Mouse (Mus musculus): ENCODE measurements around the gene 3110082I17Rik. TPM values are rescaled to one million over a fixed set of nuclear protein-coding genes. Genes with fewer than 3 reads are reported as not detected.

Gene 3110082I17Rik
- total and polyA plus RNA-seq, 2 experiments from 2014 or later, result 4.3 to 14.9 TPM

GRCm38 (mm10) chr5:139373889-139374444 lies 86.4 kb downstream of the 3110082I17Rik start:
- Histone ChIP-seq H3K27ac (ENCODE audit: low read depth, low read length) (no peak overlapping the region), H3K4me1 (ENCODE audit: insufficient read depth, low read length) (0 out of 2 replicates have a peak, but pooled peaks cover 4% of the 10 kb centered on the region), H3K4me3 (ENCODE audit: low read depth, low read length) (no peak overlapping the region), H3K27me3 (ENCODE audit: insufficient read depth, low read length) (no peaks in the 10 kb centered on the region), H3K36me3 (ENCODE audit: insufficient read depth, low read length) (no peaks in the 10 kb centered on the region), H3K9ac (replicated peaks; ENCODE audit: low read length, poor library complexity, severe bottlenecking) (no peak overlapping the region), H3K9me3 (ENCODE audit: low read length) (no peaks in the 10 kb centered on the region), H3K4me2 (ENCODE audit: low read depth, low read length, poor library complexity, severe bottlenecking) (no peak overlapping the region)
- ATAC-seq (ENCODE audit: low FRiP score), result no peak
- 87% methylated on average over 6 of the region's 6 CpGs for WGBS
- no peak for DNase-seq (ENCODE audit: low spot score)
- no peak for TF ChIP-seq CTCF (IDR thresholded peaks at IDR 0.05)

- no peaks in the 10 kb centered on the region for H3K9me3 ChIP-seq (ENCODE audit: low read length)
- no peak overlapping the region for H3K9ac ChIP-seq (replicated peaks; ENCODE audit: low read length, poor library complexity, severe bottlenecking)
- no peak for TF ChIP-seq CTCF (IDR thresholded peaks at IDR 0.05)
- DNase-seq (ENCODE audit: low spot score), result no peak
- no peak overlapping the region for H3K27ac ChIP-seq (ENCODE audit: low read depth, low read length)
- H3K4me2 ChIP-seq (ENCODE audit: low read depth, low read length, poor library complexity, severe bottlenecking), result peak overlapping the region; percentile 82; the same call in 1 of the 2 replicates
- ATAC-seq (ENCODE audit: low FRiP score), result no peak
- WGBS, result 91% methylated on average over 3 of the region's 3 CpGs
- H3K4me1 ChIP-seq (ENCODE audit: insufficient read depth, low read length), result 0 out of 2 replicates have a peak, but pooled peaks cover 4% of the 10 kb centered on the region
- no peaks in the 10 kb centered on the region for H3K36me3 ChIP-seq (ENCODE audit: insufficient read depth, low read length)
- H3K27me3 ChIP-seq (ENCODE audit: insufficient read depth, low read length), result no peaks in the 10 kb centered on the region
- no peak overlapping the region for H3K4me3 ChIP-seq (ENCODE audit: low read depth, low read length)
Measured at GRCm38 (mm10) chr5:139373126-139373525, 87.2 kb downstream of the 3110082I17Rik start.

DNA sequence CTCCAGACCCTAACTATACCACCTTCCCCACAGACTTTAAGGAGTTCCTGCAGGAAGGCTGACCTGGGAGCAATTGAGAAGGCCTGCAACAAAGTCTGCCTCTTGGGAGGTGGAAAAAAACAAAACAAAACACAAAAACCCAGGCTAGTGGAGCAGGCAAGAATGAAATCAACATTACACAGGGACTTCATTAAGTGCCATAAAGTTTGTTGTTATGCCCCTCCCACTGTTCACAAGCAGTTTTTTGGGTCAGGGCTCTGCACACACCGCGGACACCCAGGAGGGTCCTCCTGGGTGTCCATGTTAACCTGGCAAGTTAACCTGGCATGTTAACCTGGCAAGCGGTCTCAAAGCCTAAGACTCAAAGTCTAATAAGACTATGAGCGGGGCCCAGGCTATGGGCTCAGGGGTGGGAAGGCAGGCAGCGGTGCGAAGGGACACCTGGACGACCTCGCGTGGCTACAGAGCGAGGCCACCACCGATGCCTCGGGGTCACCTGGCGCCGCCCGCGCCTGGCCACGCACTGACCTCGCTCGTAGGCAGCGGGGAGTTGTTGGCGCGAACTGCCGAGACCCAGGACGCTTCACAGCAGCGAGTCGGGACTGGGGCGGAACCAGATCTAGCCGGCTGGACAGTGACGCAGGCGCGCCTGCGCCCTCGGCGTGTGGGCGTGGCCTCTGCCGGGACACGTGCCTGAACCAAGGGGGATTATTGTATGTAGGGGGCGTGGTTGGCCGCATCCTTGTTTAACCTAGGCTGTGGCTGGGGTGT lies 88.5 kb downstream of the 3110082I17Rik start:
- TF ChIP-seq CTCF (IDR thresholded peaks at IDR 0.05), result peak; percentile 45; the same call in 1 of the 2 replicates
- Histone ChIP-seq H3K4me1 (ENCODE audit: insufficient read depth, low read length) (0 out of 2 replicates have a peak, but pooled peaks cover 4% of the 10 kb centered on the region), H3K36me3 (ENCODE audit: insufficient read depth, low read length) (no peaks in the 10 kb centered on the region), H3K9ac (replicated peaks; ENCODE audit: low read length, poor library complexity, severe bottlenecking) (peak overlapping the region; percentile 90), H3K9me3 (ENCODE audit: low read length) (no peaks in the 10 kb centered on the region), H3K4me2 (ENCODE audit: low read depth, low read length, poor library complexity, severe bottlenecking) (peak overlapping the region; percentile 82), H3K4me3 (ENCODE audit: low read depth, low read length) (peak overlapping the region; percentile 62), H3K27me3 (ENCODE audit: insufficient read depth, low read length) (no peaks in the 10 kb centered on the region), H3K27ac (ENCODE audit: low read depth, low read length) (peak overlapping the region; percentile 82)
- ATAC-seq (ENCODE audit: low FRiP score), result peak; percentile 95
- WGBS, result 3% methylated on average over 39 of the region's 39 CpGs
- peak; percentile 94 for DNase-seq (ENCODE audit: low spot score)

DNA sequence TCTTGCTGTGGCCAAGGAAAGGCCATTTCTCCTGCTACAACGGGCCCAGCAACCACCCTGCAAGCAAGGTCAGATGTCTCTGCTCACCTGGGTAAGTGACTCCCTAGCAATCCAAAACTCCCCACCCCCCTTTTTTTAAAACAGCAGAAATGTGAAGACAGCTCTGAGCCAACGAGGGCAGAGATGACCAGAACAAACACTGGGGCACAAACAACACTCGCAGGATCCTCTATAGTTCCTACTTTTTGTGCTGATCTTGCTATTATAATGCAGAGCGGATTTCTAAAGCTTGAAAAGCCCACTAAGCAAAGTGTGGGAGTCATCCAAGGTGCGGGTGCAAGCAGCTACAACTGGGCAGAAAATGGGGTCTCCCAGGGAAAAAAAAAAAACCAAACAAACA lies 89.2 kb downstream of the 3110082I17Rik start:
- ATAC-seq (ENCODE audit: low FRiP score), result no peak
- no peak for TF ChIP-seq CTCF (IDR thresholded peaks at IDR 0.05)
- no peaks in the 10 kb centered on the region for H3K9me3 ChIP-seq (ENCODE audit: low read length)
- peak overlapping the region; percentile 82 for H3K4me2 ChIP-seq (ENCODE audit: low read depth, low read length, poor library complexity, severe bottlenecking)
- H3K27ac ChIP-seq (ENCODE audit: low read depth, low read length), result peak overlapping the region; percentile 82; the same call in 1 of the 2 replicates
- H3K9ac ChIP-seq (replicated peaks; ENCODE audit: low read length, poor library complexity, severe bottlenecking), result peak overlapping the region; percentile 90; the same call in 1 of the 2 replicates
- no peaks in the 10 kb centered on the region for H3K36me3 ChIP-seq (ENCODE audit: insufficient read depth, low read length)
- H3K27me3 ChIP-seq (ENCODE audit: insufficient read depth, low read length), result no peaks in the 10 kb centered on the region
- H3K4me3 ChIP-seq (ENCODE audit: low read depth, low read length), result peak overlapping the region; percentile 62
- DNase-seq (ENCODE audit: low spot score), result no peak
- WGBS, result 49% methylated on average over 5 of the region's 5 CpGs
- 0 out of 2 replicates have a peak, but pooled peaks cover 4% of the 10 kb centered on the region for H3K4me1 ChIP-seq (ENCODE audit: insufficient read depth, low read length)

DNA sequence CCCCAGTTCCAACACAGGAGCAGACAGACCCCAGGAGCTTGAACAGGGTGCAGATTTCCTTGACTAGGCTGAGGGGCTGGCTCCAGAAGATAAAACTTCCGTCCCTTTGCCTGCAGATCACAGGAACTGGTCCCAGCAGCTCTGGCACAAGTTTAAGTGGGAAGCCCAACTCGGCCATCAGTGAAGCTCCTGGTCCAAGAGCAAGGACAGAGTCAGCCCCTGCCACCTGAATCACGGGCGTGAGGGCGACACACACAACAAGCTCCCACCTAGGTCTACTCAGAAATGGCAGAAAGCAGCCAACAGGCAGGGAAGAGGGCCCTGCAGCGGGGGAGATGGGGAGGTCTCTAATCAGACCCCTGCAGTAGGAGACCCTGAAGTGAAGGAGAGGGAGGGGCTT lies 90.0 kb downstream of the 3110082I17Rik start:
- no peak for ATAC-seq (ENCODE audit: low FRiP score)
- H3K9ac ChIP-seq (replicated peaks; ENCODE audit: low read length, poor library complexity, severe bottlenecking), result no peak overlapping the region
- 93% methylated on average over 6 of the region's 6 CpGs for WGBS

More for the DNA sequence above, 90.0 kb downstream of the 3110082I17Rik start:
- Histone ChIP-seq H3K36me3 (ENCODE audit: insufficient read depth, low read length) (no peaks in the 10 kb centered on the region), H3K4me2 (ENCODE audit: low read depth, low read length, poor library complexity, severe bottlenecking) (no peak overlapping the region), H3K4me3 (ENCODE audit: low read depth, low read length) (no peak overlapping the region), H3K27ac (ENCODE audit: low read depth, low read length) (no peak overlapping the region), H3K9me3 (ENCODE audit: low read length) (no peaks in the 10 kb centered on the region), H3K4me1 (ENCODE audit: insufficient read depth, low read length) (0 out of 2 replicates have a peak, but pooled peaks cover 4% of the 10 kb centered on the region), H3K27me3 (ENCODE audit: insufficient read depth, low read length) (no peaks in the 10 kb centered on the region)
- DNase-seq (ENCODE audit: low spot score), result no peak
- TF ChIP-seq CTCF (IDR thresholded peaks at IDR 0.05), result no peak
